Mouse (Mus musculus): ENCODE measurements around the gene Ttll8.

The Ttll8 gene

DNA sequence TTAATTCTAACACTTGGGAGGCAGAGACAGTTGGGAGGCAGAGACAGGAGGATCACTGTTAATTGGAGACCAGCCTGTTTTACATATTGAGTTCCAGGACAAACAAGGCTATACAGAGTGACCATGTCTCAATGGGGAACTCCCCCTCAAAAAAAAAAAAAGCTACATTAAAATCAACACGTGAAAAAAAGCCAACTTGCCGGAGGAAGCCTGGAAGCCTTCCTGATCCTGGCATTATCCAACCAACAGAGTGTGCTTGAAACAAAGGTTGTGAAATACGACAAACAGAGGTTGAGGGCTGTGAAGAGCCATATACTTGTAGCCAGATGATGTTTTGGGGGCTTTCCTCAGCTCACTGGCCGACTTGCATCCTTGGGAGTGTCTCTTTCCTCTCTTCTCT is 71.4 kb downstream of the Ttll8 start:
- DNase-seq (ENCODE audit: low spot score in 2 of 2): no peak

- no peak for DNase-seq (ENCODE audit: low spot score in 2 of 2)
Observed at GRCm38 (mm10) chr15:88881253-88882044, 72.8 kb downstream of the Ttll8 start.

GRCm38 (mm10) chr15:88877021-88877400 is 77.2 kb downstream of the Ttll8 start:
- DNase-seq (ENCODE audit: low spot score in 2 of 2): no peak

- peak; percentile 57 for DNase-seq (ENCODE audit: low spot score in 2 of 2)
Observed at GRCm38 (mm10) chr15:88876155-88877020, 77.8 kb downstream of the Ttll8 start.

DNA sequence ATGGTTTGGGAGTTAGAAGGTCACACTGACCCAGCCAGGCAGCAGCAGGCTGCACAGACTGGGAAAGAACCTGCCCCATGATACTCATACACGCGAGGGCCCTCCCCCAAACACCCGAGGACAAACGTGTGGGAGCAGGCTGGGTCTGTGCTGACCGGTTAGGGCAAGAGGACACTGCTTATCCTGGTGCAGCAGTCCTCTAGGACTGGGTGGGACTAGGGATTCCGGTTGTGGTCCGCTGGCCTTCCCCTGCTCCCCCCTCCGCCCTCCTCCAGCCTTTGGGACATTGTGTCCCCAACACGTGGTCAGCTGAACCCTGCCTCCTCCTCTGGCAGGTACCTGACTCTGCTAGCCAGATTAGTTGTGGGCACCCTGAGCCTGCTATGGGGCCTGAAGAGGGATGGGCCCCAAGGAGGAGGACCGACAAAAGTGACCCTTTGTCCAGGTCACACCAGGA is 78.6 kb downstream of the Ttll8 start:
- DNase-seq (ENCODE audit: low spot score in 2 of 2): no peak

GRCm38 (mm10) chr15:88874477-88874876 is 79.7 kb downstream of the Ttll8 start:
- DNase-seq (ENCODE audit: low spot score in 2 of 2): no peak

GRCm38 (mm10) chr15:88874061-88874460 is 80.2 kb downstream of the Ttll8 start:
- no peak for DNase-seq (ENCODE audit: low spot score in 2 of 2)

- DNase-seq (ENCODE audit: low spot score in 2 of 2): no peak
Observed at GRCm38 (mm10) chr15:88870418-88871185, 83.6 kb downstream of the Ttll8 start.

- no peak for DNase-seq (ENCODE audit: low spot score in 2 of 2)
Observed at GRCm38 (mm10) chr15:88868024-88868742, 86.0 kb downstream of the Ttll8 start.

DNA sequence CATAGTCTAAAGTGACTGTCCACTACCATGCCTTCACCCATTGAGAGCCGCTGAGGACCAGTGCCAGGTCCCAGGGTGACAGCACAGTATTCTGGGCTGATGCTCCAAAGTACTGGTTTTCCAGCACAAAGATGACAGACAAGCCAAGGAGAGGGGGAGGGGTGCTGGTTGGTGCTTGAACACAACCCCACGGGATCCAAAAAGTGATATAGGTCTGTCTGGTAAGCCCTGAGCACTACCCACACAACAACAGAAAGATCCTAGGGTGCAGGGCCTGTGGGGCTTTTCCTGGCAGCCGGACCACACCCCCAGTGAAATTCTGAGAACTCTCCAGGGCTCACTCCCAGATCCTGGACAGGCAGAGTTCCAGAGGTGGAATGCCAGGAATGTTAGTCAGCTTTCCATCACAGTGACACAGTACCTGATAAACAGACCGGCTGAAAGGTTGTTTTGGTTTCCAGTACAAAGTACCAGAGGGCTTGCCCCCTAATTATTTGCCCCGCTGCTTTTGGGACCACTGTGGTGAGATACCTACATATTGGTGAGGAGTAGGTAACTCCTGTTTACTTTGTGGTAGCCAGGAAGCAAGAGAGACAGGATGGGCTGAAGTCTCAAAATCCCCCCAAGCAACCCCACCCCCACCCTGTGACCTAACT is 86.7 kb downstream of the Ttll8 start:
- DNase-seq (ENCODE audit: low spot score in 2 of 2): no peak

- DNase-seq (ENCODE audit: low spot score in 2 of 2): no peak
Observed at GRCm38 (mm10) chr15:88866934-88867356, 87.3 kb downstream of the Ttll8 start.

DNA sequence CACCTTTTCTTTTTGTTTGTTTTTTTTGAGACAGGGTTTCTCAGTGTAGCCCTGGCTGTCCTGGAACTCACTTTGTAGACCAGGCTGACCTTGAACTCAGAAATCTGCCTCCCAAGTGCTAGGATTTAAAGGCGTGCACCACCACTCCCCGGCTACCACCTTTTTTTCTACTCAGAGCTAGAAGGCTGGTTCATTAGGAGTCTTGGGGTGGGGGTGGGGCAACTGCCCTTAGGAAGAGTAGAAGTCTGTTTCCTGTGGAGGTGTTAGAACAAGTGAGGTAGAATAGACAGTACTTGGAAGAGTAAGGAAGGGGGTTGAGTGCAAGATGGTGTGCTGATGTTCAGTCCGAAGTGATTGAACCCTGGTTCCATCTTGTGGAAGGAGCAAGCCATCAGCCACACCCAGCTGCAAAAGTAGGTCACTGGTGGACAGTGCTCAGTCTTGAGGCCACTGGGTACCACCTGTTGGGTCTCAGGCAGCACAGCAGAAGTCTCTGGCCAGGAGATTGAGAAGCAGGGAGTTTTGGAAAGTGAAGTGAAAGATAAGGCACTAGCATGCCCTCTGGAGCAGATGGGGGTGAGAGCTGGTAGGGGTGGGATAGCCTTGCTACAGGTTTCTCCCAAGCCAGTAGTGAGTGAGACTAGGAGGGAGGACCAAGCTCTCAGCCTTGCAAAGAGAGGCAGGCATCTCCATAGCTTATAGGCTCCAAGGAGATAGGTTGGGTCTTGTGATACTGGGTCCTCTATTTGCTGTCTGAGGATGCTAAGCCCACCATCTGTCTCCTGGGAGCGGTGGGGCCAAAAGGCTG is 88.1 kb downstream of the Ttll8 start:
- no peak for DNase-seq (ENCODE audit: low spot score in 2 of 2)

- no peak for DNase-seq (ENCODE audit: low spot score in 2 of 2)
Observed at GRCm38 (mm10) chr15:88865061-88865460, 89.2 kb downstream of the Ttll8 start.

- no peak for DNase-seq (ENCODE audit: low spot score in 2 of 2)
Observed at GRCm38 (mm10) chr15:88864270-88865030, 89.8 kb downstream of the Ttll8 start.

GRCm38 (mm10) chr15:88863695-88864231 is 90.5 kb downstream of the Ttll8 start:
- peak; percentile 60 to 71 for DNase-seq (ENCODE audit: low spot score in 2 of 2)

- DNase-seq (ENCODE audit: low spot score in 2 of 2): peak; percentile 19 to 22
Observed at GRCm38 (mm10) chr15:88862881-88863694, 91.1 kb downstream of the Ttll8 start.

DNA sequence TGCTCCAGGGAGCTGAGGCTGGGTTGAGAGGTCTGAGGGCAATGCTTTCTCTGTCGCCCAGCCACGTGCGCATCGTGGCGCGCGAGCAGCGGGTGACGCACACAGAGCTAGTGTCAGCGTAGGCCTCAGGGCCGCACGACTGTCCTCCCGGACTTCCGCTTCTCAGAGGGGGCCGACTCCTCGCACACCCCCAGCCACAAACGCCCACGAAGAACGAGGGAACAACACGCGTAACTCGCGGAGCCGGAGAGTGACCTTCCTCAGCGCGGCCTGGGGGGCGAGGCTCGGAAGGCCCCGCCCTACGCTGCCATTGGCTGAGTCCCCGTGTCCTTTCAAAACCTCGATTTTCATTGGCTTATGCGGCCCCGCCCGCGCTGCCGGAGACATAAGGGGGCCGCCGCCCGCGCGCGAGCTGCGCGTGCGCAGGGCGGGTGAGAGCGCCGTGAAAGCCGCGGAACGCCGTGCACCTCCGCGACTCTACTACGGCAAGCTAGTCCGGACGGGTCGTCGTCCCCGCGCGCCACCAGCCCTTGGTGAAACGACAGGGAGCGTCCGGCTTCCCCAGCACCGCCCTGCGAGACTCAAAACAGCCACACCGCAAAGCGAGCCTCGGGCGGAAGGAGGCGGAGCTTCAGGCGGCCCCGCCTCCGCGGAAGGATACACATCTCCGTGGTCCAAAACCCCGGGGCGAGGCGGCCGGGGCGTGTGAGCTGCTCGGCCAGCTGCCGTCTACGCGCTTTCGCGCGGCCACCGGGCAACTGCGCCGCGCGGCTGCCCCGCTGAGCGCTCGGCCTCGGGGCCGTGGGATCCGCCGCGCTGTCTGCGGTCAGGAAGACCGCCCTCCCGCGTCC is 92.2 kb downstream of the Ttll8 start, which contains the start of gene Pim3:
Gene Pim3, plus strand, starts transcription at position 415 of the 851 bp plus-strand sequence.
- peak; percentile 95 to 97 for DNase-seq (ENCODE audit: low spot score in 2 of 2)

Measured in spleen, postnatal 36 days (tissue).